Mouse (Mus musculus) ES-E14 (cell line): ENCODE measurements around the gene Foxa1. TPM values are rescaled to one million over a fixed set of nuclear protein-coding genes. Genes with fewer than 3 reads are reported as not detected.

Experiments used
- DNase-seq: peaks from one replicate; pipeline ENCODE4 v3.0.0-alpha.2; 2013; ENCODE audit warnings: low read depth, low spot score
- H3K27ac ChIP-seq: 2 replicates; pipeline ENCODE4 v1.5.1; 2012; ENCODE audit warnings: low read depth, mild to moderate bottlenecking, low read length, moderate library complexity, mixed read lengths; ENCODE audit not compliant: poor library complexity, insufficient read depth, severe bottlenecking
- H3K36me3 ChIP-seq: 2 replicates; pipeline ENCODE4 v1.6.1; 2012; ENCODE audit warnings: mild to moderate bottlenecking, low read length, moderate library complexity, mixed read lengths; ENCODE audit not compliant: control insufficient read depth, poor library complexity, insufficient read depth, severe bottlenecking
- H3K4me1 ChIP-seq, 2 experiments: fragments of 150-350 bp in 1 of 2; sonication (generic) in 1 of 2; 2 replicates each; pipeline ENCODE4 v1.6.1; 2012; ENCODE audit warnings: low read length in 2 of 2, mild to moderate bottlenecking in 1 of 2, mixed read lengths in 1 of 2; ENCODE audit not compliant: control insufficient read depth in 2 of 2, insufficient read depth in 2 of 2, poor library complexity in 1 of 2
- H3K4me3 ChIP-seq, 2 experiments: fragments of 150-350 bp in 1 of 2; sonication (generic) in 1 of 2; 2 replicates each; pipeline ENCODE4 v1.5.1; 2012; ENCODE audit warnings: low read length in 2 of 2, low read depth in 1 of 2, mild to moderate bottlenecking in 1 of 2, mixed read lengths in 1 of 2; ENCODE audit not compliant: insufficient read depth in 1 of 2, poor library complexity in 1 of 2, severe bottlenecking in 1 of 2
- H3K9ac ChIP-seq: 2 replicates; pipeline ENCODE4 v1.6.1; 2012; ENCODE audit warnings: low read depth, mild to moderate bottlenecking, low read length, mixed read lengths; ENCODE audit not compliant: poor library complexity, insufficient read depth, severe bottlenecking
- H3K9me3 ChIP-seq: fragments of 150-350 bp; sonication (generic); 2 replicates; pipeline ENCODE4 v1.6.1; 2012; ENCODE audit warnings: low read depth, mild to moderate bottlenecking, low read length; ENCODE audit not compliant: control insufficient read depth, insufficient read depth
- CHD2 ChIP-seq: IDR thresholded peaks from 2 replicates; pipeline ENCODE4 v1.6.1; 2014; ENCODE audit warnings: mild to moderate bottlenecking, low read depth, low read length, inconsistent platforms
- HCFC1 ChIP-seq: IDR thresholded peaks from 2 replicates; pipeline ENCODE4 v1.6.1; 2012; ENCODE audit warnings: low read length, inconsistent platforms, borderline replicate concordance; ENCODE audit not compliant: insufficient read depth
- MAFK ChIP-seq: IDR thresholded peaks from 2 replicates; pipeline ENCODE4 v1.6.1; 2014; ENCODE audit warnings: mild to moderate bottlenecking, low read depth, low read length, inconsistent platforms; ENCODE audit not compliant: insufficient read depth
- ZC3H11A ChIP-seq: IDR thresholded peaks from 2 replicates; pipeline ENCODE4 v1.6.1; 2012; ENCODE audit warnings: low read depth, mild to moderate bottlenecking, inconsistent platforms, low read length, borderline replicate concordance
- ZNF384 ChIP-seq: IDR thresholded peaks from 2 replicates; pipeline ENCODE4 v1.6.1; 2012; ENCODE audit warnings: low read depth, low read length, inconsistent platforms
- in situ Hi-C, 2 experiments: fragments of 600-800 bp; cut with MboI; formaldehyde crosslinking; loops; one replicate each; pipeline ENCODE4 v1.15.1; 2025; ENCODE audit warnings: low sequenced_read_pairs in 2 of 2, inconsistent platforms in 1 of 2; ENCODE audit not compliant: unreplicated experiment in 2 of 2
- total RNA-seq: library from RNA; depleted of rRNA; stranded (reverse); fragments of 300-350 nt; gene quantifications from 2 replicates; pipeline ENCODE4 v1.2.3, GENCODE M21; 2012; rRNA removed

Foxa1 gene
- 0.16 and 0.36 TPM in 2 replicates for total RNA-seq

GRCm38 (mm10) chr12:57546415-57547201 lies at the start of gene Foxa1:
Foxa1 (minus strand) TSS chr12:57546916.
- Histone ChIP-seq H3K4me1 (peaks cover 0 to 13% of the 10 kb centered on the region in 2 experiments; a peak in 1 of 4 replicates), H3K9ac (peak within 1 kb of the TSS; percentile 58; the same call in 1 of the 2 replicates), H3K27ac (no peak within 1 kb of the TSS), H3K36me3 (no peaks in the 10 kb centered on the region), H3K9me3 (no peaks in the 10 kb centered on the region), H3K4me3 (peak within 1 kb of the TSS; percentile 26 to 68)
- no peak for DNase-seq
- in situ Hi-C loops: loop anchor here (5.0 to 10.0 kb wide), 3 partner anchors 668 to 932 kb away; partner anchors contain the start of genes Nkx2-9 (in 1 of the 2) and Sstr1 (in 1 of the 2)
- TF ChIP-seq CHD2 (no peak), ZC3H11A (no peak), HCFC1 (no peak), ZNF384 (no peak)

- Histone ChIP-seq H3K9me3 (no peaks in the 10 kb centered on the region), H3K27ac (no peak overlapping the region), H3K9ac (peak overlapping the region; percentile 39), H3K36me3 (no peaks in the 10 kb centered on the region), H3K4me1 (no peaks in the 10 kb centered on the region), H3K4me3 (peak overlapping the region; percentile 64 to 67)
- peak; percentile 40 for DNase-seq
- in situ Hi-C loops: no loop called here
- TF ChIP-seq CHD2 (no peak), ZC3H11A (no peak), ZNF384 (no peak), HCFC1 (no peak), MAFK (no peak)
Measured at GRCm38 (mm10) chr12:57575931-57576628, 29.4 kb upstream of the Foxa1 start.

DNA sequence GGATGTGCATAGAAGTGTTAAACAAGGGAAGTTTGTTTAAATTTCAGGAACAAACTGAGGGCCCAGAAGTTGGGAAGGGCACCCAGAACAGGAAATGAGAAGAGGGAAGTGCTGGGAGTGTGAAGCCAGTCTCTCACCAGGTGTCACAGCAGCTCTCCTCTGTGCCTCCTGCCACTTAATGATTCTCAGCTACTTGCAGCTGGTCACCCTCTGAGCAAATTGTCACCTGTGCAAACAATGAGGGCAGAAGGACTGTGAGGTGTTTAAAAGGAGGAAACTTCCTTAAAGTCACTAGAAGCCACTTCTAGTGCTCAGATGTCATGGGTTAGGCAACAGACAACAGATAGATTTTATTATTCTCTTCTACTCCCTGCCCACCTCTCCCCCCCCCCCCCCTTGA lies 25.7 kb upstream of the Foxa1 start:
- in situ Hi-C loops: no loop called here

GRCm38 (mm10) chr12:57571773-57572172 lies 25.1 kb upstream of the Foxa1 start:
- Histone ChIP-seq H3K4me1 (no peaks in the 10 kb centered on the region), H3K36me3 (no peaks in the 10 kb centered on the region), H3K9me3 (no peaks in the 10 kb centered on the region), H3K9ac (no peak overlapping the region), H3K27ac (no peak overlapping the region), H3K4me3 (no peak overlapping the region)
- no peak for TF ChIP-seq HCFC1
- no peak for TF ChIP-seq MAFK
- no peak for TF ChIP-seq ZNF384
- no peak for TF ChIP-seq ZC3H11A
- TF ChIP-seq CHD2: no peak
- in situ Hi-C loops: no loop called here
- DNase-seq: no peak

More for the DNA sequence above, 25.7 kb upstream of the Foxa1 start:
- TF ChIP-seq ZC3H11A (no peak), MAFK (no peak), HCFC1 (no peak), ZNF384 (no peak), CHD2 (no peak)
- no peaks in the 10 kb centered on the region for H3K9me3 ChIP-seq
- no peak for DNase-seq
- H3K27ac ChIP-seq: no peak overlapping the region
- H3K4me3 ChIP-seq: no peak overlapping the region
- H3K36me3 ChIP-seq: no peaks in the 10 kb centered on the region
- H3K9ac ChIP-seq: no peak overlapping the region
- H3K4me1 ChIP-seq: no peaks in the 10 kb centered on the region
